Mouse (Mus musculus) hindbrain, postnatal 0 days (tissue): ENCODE data around the gene Fscn1. TPM values are rescaled to one million over a fixed set of nuclear protein-coding genes. Genes with fewer than 3 reads are reported as not detected.
A peak's percentile ranks its signal among the peaks of the same experiment; 100 is the strongest.

ENCODE experiments used
- ATAC-seq: fragments of 200-750 bp; cut with Nextera tagmentation; 2 replicates; pipeline ENCODE4 v1.8.0; 2017; ENCODE audit warnings: mild to moderate bottlenecking, moderate TSS enrichment, moderate library complexity
- DNase-seq: peaks from one replicate; pipeline ENCODE4 v3.0.0-alpha.2; 2015; ENCODE audit warnings: low spot score
- H3K27ac ChIP-seq: fragments of 300-500 bp; sonication (generic); 2 replicates; pipeline ENCODE4 v1.5.1; 2014; ENCODE audit warnings: mild to moderate bottlenecking
- H3K27me3 ChIP-seq: fragments of 300-500 bp; sonication (generic); 2 replicates; pipeline ENCODE4 v1.6.1; 2014; ENCODE audit warnings: low read length, mixed read lengths; ENCODE audit not compliant: insufficient read depth
- H3K36me3 ChIP-seq: fragments of 300-500 bp; sonication (generic); 2 replicates; pipeline ENCODE4 v1.6.1; 2014; ENCODE audit warnings: low read length, mixed read lengths; ENCODE audit not compliant: insufficient read depth
- H3K4me1 ChIP-seq: fragments of 300-500 bp; sonication (generic); 2 replicates; pipeline ENCODE4 v1.6.1; 2014; ENCODE audit warnings: antibody characterized with exemption, low read length, mixed read lengths; ENCODE audit not compliant: insufficient read depth
- H3K4me2 ChIP-seq: fragments of 300-500 bp; sonication (generic); 2 replicates; pipeline ENCODE4 v1.6.1; 2014; ENCODE audit warnings: low read depth, mild to moderate bottlenecking, low read length, moderate library complexity, mixed read lengths
- H3K4me3 ChIP-seq: fragments of 300-500 bp; sonication (generic); 2 replicates; pipeline ENCODE4 v1.5.1; 2014; ENCODE audit warnings: low read length
- H3K9ac ChIP-seq: fragments of 300-500 bp; sonication (generic); replicated peaks from 2 replicates; pipeline ENCODE4 v1.6.1; 2014; ENCODE audit warnings: mild to moderate bottlenecking, low read length, moderate library complexity, mixed read lengths
- H3K9me3 ChIP-seq: fragments of 300-500 bp; sonication (generic); 2 replicates; pipeline ENCODE4 v1.6.1; 2016; ENCODE audit warnings: low read length, mixed read lengths
- CTCF ChIP-seq: IDR thresholded peaks from 2 replicates; pipeline ENCODE4 v1.5.1; 2016; ENCODE audit warnings: antibody characterized with exemption, control low read depth, low read depth
- WGBS: fragments of 180-500 bp; shearing (Covaris S2); extraction: QIAGEN DNeasy Blood & Tissue Kit; methylation state at CpG from one replicate; pipeline ENCODE4 v1.1.7; 2014; 5-methylcytosine and 5-hydroxymethylcytosine counted together
- polyA plus RNA-seq: library from polyadenylated mRNA; unstranded; fragments of >200 nt; fragmentation: Nextera tagmentation; extraction: Ambion mirVana; gene quantifications from 2 replicates; pipeline ENCODE4 v1.2.1, GENCODE M21; 2015
- total RNA-seq: library from RNA; depleted of rRNA; stranded (reverse); fragments of >200 nt; gene quantifications from 2 replicates; pipeline ENCODE4 v1.2.3, GENCODE M21; 2014

The Fscn1 gene
- total and polyA plus RNA-seq, 2 experiments from 2014 or later, result 457 to 613 TPM

DNA sequence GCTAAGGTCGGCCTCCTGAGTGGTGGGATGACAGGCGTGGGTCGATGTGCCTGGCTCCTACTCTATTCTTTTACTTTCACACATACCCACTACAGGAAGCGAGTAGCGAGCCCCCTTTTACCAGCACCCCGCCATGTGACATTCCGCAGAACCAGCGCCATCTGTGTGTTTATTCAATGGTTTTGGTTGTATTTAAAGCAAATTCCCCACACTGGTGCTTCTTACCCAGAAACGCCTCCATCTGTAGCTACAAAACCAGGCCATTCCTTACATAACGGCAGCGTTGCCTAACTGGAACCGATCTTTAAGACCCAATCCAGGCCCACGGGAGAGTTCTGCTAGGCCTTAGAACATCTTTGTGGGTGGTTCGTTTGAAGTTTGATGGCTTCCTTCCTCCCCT, 8.3 kb downstream of the Fscn1 start:
- H3K4me3 ChIP-seq, result no peak overlapping the region
- no peak for TF ChIP-seq CTCF
- peaks cover 36% of the 10 kb centered on the region for H3K36me3 ChIP-seq
- 90% methylated on average over 14 of the region's 14 CpGs for WGBS
- peaks cover 13% of the 10 kb centered on the region for H3K4me1 ChIP-seq
- ATAC-seq (no peak), DNase-seq (no peak)
- H3K4me2 ChIP-seq, result no peak overlapping the region
- no peaks in the 10 kb centered on the region for H3K9me3 ChIP-seq
- H3K27me3 ChIP-seq, result no peaks in the 10 kb centered on the region
- no peak overlapping the region for H3K9ac ChIP-seq
- no peak overlapping the region for H3K27ac ChIP-seq

DNA sequence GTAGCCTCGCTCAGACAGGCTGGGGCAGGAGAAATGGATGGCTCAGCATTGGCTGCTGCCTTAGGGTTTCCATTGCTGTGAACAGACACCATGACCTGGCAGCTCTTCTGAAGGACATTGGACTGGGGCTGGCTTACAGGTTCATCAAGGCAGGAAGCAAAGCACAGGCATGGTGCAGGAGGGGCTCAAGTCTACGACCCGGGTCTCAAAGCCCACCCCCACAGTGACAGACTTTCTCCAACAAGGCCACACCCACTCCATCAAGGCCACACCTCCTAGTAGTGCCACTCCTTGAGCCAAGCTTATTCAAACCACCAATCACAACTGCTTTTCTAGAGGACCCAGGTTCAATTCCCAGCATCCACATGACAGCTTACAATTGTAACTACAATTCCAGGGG, 13.8 kb downstream of the Fscn1 start:
- Histone ChIP-seq H3K4me3 (no peak overlapping the region), H3K4me2 (no peak overlapping the region), H3K27me3 (no peaks in the 10 kb centered on the region), H3K9ac (no peak overlapping the region), H3K9me3 (no peaks in the 10 kb centered on the region), H3K27ac (no peak overlapping the region; the same call in 1 of the 2 replicates), H3K4me1 (peaks cover 8% of the 10 kb centered on the region; the same call in 1 of the 2 replicates), H3K36me3 (peaks cover 36% of the 10 kb centered on the region)
- TF ChIP-seq CTCF, result no peak
- WGBS, result 42% methylated on average over 3 of the region's 3 CpGs
- no peak for ATAC-seq
- no peak for DNase-seq

DNA sequence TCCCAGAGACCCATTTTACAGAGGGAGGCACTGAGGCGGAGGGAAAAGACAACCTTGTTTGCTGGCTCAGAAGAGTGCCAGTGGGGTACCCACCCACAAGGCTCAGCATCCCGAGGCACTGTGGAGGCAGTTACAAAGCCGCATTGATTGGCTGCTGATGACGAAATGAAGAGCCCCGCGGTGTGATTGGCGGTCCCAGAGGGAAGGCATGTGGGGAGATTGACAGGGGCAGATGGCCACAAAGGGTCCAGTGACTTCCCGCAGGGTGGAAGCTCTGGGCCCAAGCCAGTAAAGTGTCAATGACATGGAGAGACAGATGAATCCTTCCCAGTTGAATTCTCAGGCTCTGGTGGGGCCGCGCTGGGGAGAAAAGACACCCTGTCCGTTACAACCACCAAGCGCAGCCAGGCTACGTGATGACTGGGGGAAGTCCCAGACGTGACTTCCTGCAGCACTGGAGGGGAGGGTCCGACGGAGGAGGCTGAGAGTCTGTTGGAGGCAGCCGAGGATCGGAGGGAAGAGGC, 14.5 kb downstream of the Fscn1 start:
- 3% methylated on average over 18 of the region's 18 CpGs for WGBS
- Histone ChIP-seq H3K4me3 (no peak overlapping the region; the same call in 1 of the 2 replicates), H3K4me1 (peaks cover 8% of the 10 kb centered on the region; the same call in 1 of the 2 replicates), H3K36me3 (peaks cover 34% of the 10 kb centered on the region), H3K4me2 (peak overlapping the region; percentile 21; the same call in 1 of the 2 replicates), H3K27me3 (no peaks in the 10 kb centered on the region), H3K9ac (no peak overlapping the region), H3K9me3 (no peaks in the 10 kb centered on the region), H3K27ac (peak overlapping the region; percentile 48; the same call in 1 of the 2 replicates)
- no peak for TF ChIP-seq CTCF
- DNase-seq (peak; percentile 87), ATAC-seq (peak; percentile 92)

DNA sequence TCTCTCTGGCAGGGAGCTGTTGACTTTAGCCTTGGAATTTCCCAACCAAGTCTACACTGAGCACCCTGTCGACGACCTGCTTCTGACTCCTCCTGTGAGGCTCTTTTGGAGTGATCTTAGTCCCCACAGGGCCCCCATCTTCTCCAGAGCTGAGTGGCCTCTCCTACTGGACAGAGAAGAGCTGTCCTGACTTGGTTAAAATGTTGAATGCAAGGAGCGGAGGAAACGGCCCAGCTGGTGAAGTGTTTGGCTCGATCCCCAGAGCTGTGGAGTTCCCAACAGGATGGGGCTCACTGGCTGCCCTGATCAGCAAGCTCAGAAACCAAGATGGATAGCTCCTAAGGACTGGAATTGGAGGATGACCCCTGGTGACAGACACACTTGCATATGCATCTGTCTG, 16.4 kb downstream of the Fscn1 start:
- no peak overlapping the region for H3K4me2 ChIP-seq
- no peak overlapping the region for H3K9ac ChIP-seq
- H3K4me3 ChIP-seq, result no peak overlapping the region
- peaks cover 15% of the 10 kb centered on the region for H3K36me3 ChIP-seq
- WGBS, result 28% methylated on average over 5 of the region's 5 CpGs
- ATAC-seq, result 0 out of 2 replicates have a peak, but pooled peaks have one; percentile 34
- H3K27ac ChIP-seq, result peak overlapping the region; percentile 50; the same call in 1 of the 2 replicates
- H3K4me1 ChIP-seq, result peaks cover 8% of the 10 kb centered on the region; the same call in 1 of the 2 replicates
- TF ChIP-seq CTCF, result no peak
- H3K27me3 ChIP-seq, result no peaks in the 10 kb centered on the region
- H3K9me3 ChIP-seq, result no peaks in the 10 kb centered on the region
- peak; percentile 65 for DNase-seq

DNA sequence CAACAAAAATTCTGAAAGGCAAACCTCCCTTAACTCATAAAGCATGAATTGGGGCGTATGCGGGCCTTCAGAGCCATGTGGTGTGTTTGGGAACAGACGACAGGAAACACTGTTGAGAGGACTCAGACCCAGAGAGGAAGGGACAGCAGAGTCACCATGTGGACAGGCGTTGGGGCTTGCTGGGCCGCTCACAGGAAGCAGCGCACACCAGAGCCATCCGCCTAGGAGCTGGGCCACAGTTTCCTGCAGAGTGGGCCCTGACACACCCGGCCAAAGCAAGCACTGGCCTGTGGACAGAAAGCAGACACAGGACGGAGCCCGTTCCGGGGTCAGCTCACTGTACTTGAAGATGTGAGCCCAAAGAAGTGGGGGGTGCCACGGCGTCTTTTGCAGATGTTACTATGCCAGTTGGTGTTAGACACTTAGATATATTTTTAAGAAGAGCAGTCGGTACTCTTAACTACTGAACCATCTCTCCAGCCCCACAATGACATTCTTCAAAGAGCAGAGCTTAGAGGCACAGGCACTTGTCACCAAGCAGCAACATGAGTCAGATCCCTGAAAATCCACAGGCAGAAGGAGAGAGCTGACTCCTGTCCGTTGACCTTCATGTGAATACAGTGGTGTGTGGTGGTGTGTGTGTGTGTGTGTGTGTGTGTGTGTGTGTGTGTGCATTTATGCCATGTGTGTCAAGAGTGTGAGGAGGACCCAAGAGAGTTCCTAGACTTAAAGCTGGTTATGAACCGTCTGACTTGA, 22.1 kb downstream of the Fscn1 start:
- ATAC-seq (no peak), DNase-seq (no peak)
- Histone ChIP-seq H3K4me1 (no peaks in the 10 kb centered on the region), H3K27me3 (no peaks in the 10 kb centered on the region), H3K4me3 (no peak overlapping the region), H3K4me2 (no peak overlapping the region), H3K36me3 (no peaks in the 10 kb centered on the region), H3K9ac (no peak overlapping the region), H3K9me3 (no peaks in the 10 kb centered on the region), H3K27ac (no peak overlapping the region)
- 80% methylated on average over 16 of the region's 16 CpGs for whole genome bisulfite sequencing
- TF ChIP-seq CTCF, result no peak

DNA sequence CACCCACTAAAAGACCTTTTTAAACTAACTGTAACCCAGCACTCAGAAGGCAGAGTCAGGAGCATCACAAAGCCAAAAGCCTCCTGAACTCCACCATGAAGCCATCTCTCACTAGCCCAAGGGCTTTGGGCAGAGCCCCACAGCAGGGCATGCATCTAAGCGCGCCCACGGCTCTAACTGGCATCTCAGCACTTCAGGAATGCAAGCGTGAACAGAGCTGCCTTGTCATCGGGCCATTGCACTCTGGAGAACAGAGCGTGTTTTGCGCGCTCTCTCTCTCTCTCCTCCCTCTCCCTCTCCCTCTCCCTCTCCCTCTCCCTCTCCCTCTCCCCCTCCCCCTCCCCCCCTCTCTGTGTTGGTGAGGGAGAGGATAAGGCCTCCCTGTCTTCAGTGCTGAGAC, 23.0 kb downstream of the Fscn1 start:
- DNase-seq, result no peak
- no peaks in the 10 kb centered on the region for H3K4me1 ChIP-seq
- H3K27me3 ChIP-seq, result no peaks in the 10 kb centered on the region
- no peak overlapping the region for H3K4me3 ChIP-seq
- H3K36me3 ChIP-seq, result no peaks in the 10 kb centered on the region
- no peak overlapping the region for H3K27ac ChIP-seq
- peak; percentile 15; the same call in 1 of the 2 replicates for ATAC-seq
- TF ChIP-seq CTCF, result no peak
- WGBS, result 46% methylated on average over 8 of the region's 8 CpGs
- no peak overlapping the region for H3K9ac ChIP-seq
- H3K4me2 ChIP-seq, result no peak overlapping the region
- H3K9me3 ChIP-seq, result no peaks in the 10 kb centered on the region

DNA sequence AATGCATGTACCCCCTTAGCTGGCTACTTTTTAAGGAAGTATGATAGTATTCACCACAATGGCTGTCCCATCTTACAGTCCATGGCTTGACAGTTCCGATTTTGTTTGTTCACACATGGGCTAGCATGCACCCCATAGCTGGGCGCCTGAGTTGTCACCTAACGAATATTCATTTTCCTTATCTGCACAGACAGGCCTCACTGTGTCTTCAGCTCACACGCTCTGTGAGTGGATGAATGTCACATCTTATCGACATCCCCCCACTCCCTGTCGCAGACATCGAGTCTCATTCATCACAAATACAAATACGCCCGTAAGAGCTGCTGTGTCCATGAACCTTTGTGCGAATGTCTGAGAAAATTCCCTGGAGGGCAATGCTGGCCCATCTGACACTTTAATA, 24.1 kb downstream of the Fscn1 start:
- no peaks in the 10 kb centered on the region for H3K4me1 ChIP-seq
- H3K9ac ChIP-seq, result no peak overlapping the region
- no peak overlapping the region for H3K4me2 ChIP-seq
- H3K27me3 ChIP-seq, result no peaks in the 10 kb centered on the region
- TF ChIP-seq CTCF, result no peak
- no peak overlapping the region for H3K27ac ChIP-seq
- no peaks in the 10 kb centered on the region for H3K9me3 ChIP-seq
- DNase-seq (no peak), ATAC-seq (no peak)
- no peaks in the 10 kb centered on the region for H3K36me3 ChIP-seq
- 70% methylated on average over 10 of the region's 10 CpGs for WGBS
- H3K4me3 ChIP-seq, result no peak overlapping the region
